Mouse (Mus musculus): ENCODE data around the gene Gm31571. TPM values are rescaled to one million over a fixed set of nuclear protein-coding genes. Genes with fewer than 3 reads are reported as not detected.
"Not testable (repeated sequence)": the region's sequence is repeated elsewhere in the genome, so short reads cannot be mapped to it uniquely, and the experiment has no call there.

The Gm31571 gene
- not detected in 2 replicates for polyA plus RNA-seq (2014; fragmentation: Nextera tagmentation; extraction: Ambion mirVana)

DNA sequence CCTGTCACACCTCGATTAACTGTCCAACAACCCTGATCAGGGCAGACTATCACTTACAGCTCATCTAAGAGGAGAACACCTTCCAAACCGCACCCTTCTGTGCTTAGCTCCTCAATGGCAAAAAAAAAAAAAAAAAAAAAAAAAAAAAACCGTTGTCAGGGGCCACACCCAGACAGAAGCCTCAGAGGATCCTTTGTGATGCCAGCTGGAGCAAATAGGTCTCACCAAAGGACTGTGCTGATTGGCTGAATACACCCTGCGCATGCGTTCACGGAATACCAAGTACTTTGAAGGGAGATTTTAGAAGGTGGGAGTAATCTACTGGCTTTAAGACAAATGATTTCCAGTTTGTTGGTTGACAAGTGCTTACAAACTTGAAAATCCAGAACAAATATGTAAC is at the start of gene Gm31571:
Gene Gm31571, minus strand, starts transcription at position 101 of the 400 bp plus-strand sequence.
- not testable (repeated sequence) for H3K4me2 ChIP-seq (ENCODE audit: low read length); H3K4me1 ChIP-seq (ENCODE audit: control insufficient read depth, insufficient read depth, low read length); H3K4me3 ChIP-seq (ENCODE audit: low read depth, low read length); H3K27ac ChIP-seq (ENCODE audit: low read depth, low read length); H3K27me3 ChIP-seq (replicated peaks; ENCODE audit: control insufficient read depth, insufficient read depth, low read length); ATAC-seq; DNase-seq (ENCODE audit: low spot score); H3K36me3 ChIP-seq (ENCODE audit: control insufficient read depth, insufficient read depth, low read length); H3K9ac ChIP-seq (ENCODE audit: low read length); H3K9me3 ChIP-seq (replicated peaks; ENCODE audit: control insufficient read depth, low read length)
- no CpG with 5 or more reads among the region's 6 CpGs for WGBS
